Mouse (Mus musculus) embryonic fibroblast, embryonic 13.5 days (primary cell): Measurements from ENCODE around the gene Vmn1r212. TPM values are rescaled to one million over a fixed set of nuclear protein-coding genes. Genes with fewer than 3 reads are reported as not detected.
"Not testable (repeated sequence)": the region's sequence is repeated elsewhere in the genome, so short reads cannot be mapped to it uniquely, and the experiment has no call there.

ENCODE experiments used
- H3K27ac ChIP-seq: 2 replicates; pipeline ENCODE4 v1.5.1; 2012; ENCODE audit warnings: low read length, control low read depth, inconsistent platforms; ENCODE audit not compliant: insufficient read depth
- H3K4me1 ChIP-seq: 2 replicates; pipeline ENCODE4 v1.6.1; 2011; ENCODE audit warnings: low read length; ENCODE audit not compliant: control insufficient read depth, insufficient read depth
- H3K4me3 ChIP-seq: 2 replicates; pipeline ENCODE4 v1.5.1; 2011; ENCODE audit warnings: mild to moderate bottlenecking, control low read depth, low read length; ENCODE audit not compliant: insufficient read depth
- CTCF ChIP-seq: IDR thresholded peaks from 2 replicates; pipeline ENCODE4 v1.5.1; 2011; ENCODE audit warnings: mild to moderate bottlenecking, control low read depth, low read length, moderate library complexity, borderline replicate concordance; ENCODE audit not compliant: insufficient read depth
- POLR2A ChIP-seq: IDR thresholded peaks from 2 replicates; pipeline ENCODE4 v1.6.1; 2011; ENCODE audit warnings: low read depth, mild to moderate bottlenecking, control low read depth, low read length, moderate library complexity
- polyA plus RNA-seq: library from polyadenylated mRNA; stranded (reverse); fragments of >200 nt; gene quantifications from 2 replicates; pipeline ENCODE4 v1.2.4, GENCODE M21; 2011; ENCODE audit warnings: low read depth; ENCODE audit not compliant: missing spikeins, insufficient read length

Vmn1r212 gene
- polyA plus RNA-seq = not detected in 2 replicates

DNA sequence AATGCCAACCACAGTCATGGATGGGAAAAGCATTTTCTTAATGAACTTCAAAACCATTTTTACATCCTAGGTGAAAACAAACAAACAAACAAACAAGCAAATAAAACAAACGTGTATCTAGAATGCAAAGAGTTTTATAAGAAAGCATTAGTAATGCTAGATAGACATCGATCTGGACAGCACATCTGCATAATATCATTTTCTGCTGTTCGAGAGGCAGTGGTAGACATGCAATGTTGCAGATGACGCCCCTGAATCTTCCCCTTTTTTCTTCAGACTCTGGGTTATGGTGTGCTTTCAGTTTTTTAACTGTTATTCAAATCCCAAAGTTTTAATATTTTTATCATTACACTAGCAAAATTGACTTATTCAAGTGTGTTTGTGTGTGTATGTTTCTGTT, at the start of gene Vmn1r212:
Gene Vmn1r212, minus strand, starts transcription at position 101 of the 400 bp plus-strand sequence.
- no peak for TF ChIP-seq POLR2A
- TF ChIP-seq CTCF = no peak
- H3K4me3 ChIP-seq = no peak within 1 kb of the TSS
- H3K4me1 ChIP-seq = no peaks in the 10 kb centered on the region
- H3K27ac ChIP-seq = no peak within 1 kb of the TSS

- no peak overlapping the region for H3K27ac ChIP-seq
- no peaks in the 10 kb centered on the region for H3K4me1 ChIP-seq
- no peak overlapping the region for H3K4me3 ChIP-seq
- TF ChIP-seq POLR2A (no peak), CTCF (no peak)
Observed at GRCm38 (mm10) chr13:22879257-22879656, 4.7 kb downstream of the Vmn1r212 start.

GRCm38 (mm10) chr13:22857461-22857860, 26.5 kb downstream of the Vmn1r212 start, which contains the start of gene Vmn1r211:
Vmn1r211 (minus strand) TSS chr13:22857561.
- TF ChIP-seq CTCF = no peak
- TF ChIP-seq POLR2A = no peak
- H3K4me1 ChIP-seq = no peaks in the 10 kb centered on the region

GRCm38 (mm10) chr13:22854760-22855159, 29.2 kb downstream of the Vmn1r212 start:
- Histone ChIP-seq H3K4me1 (no peaks in the 10 kb centered on the region), H3K4me3 (no peak overlapping the region), H3K27ac (no peak overlapping the region)
- TF ChIP-seq CTCF (no peak), POLR2A (no peak)

More at GRCm38 (mm10) chr13:22857461-22857860, 26.5 kb downstream of the Vmn1r212 start, which contains the start of gene Vmn1r211:
- Histone ChIP-seq H3K4me3 (no peak within 1 kb of the TSS), H3K27ac (no peak within 1 kb of the TSS)

DNA sequence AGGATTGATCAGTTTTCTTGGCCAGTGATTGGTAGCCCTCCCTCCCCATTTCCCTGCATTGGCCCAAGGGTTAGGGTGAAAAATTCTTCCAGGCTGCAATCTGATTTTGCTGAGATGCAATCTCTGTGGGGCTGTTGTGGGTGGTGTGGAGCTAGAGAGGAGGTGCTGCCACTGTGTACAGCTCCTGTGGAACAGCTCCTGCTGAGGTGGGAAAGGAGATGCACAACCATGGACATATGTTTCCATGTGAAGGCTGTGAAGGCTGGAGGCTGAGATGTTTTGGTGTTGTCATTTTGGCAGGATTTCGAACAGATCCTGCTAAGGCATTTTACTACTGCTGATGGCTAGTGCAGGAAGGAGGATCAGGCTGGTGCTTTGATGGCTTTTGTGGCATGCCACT, 37.2 kb downstream of the Vmn1r212 start:
- Histone ChIP-seq H3K27ac (no peak overlapping the region), H3K4me3 (no peak overlapping the region), H3K4me1 (no peaks in the 10 kb centered on the region)
- TF ChIP-seq CTCF (no peak), POLR2A (no peak)

GRCm38 (mm10) chr13:22844304-22844703, 39.7 kb downstream of the Vmn1r212 start:
- not testable (repeated sequence) for H3K27ac ChIP-seq, H3K4me3 ChIP-seq

More at GRCm38 (mm10) chr13:22844304-22844703, 39.7 kb downstream of the Vmn1r212 start:
- H3K4me1 ChIP-seq = not testable (repeated sequence)

Other genes starting within 250 kb of the Vmn1r212 start
- not detected in 2 replicates for gene Vmn1r207-ps, start 154.6 kb downstream of the Vmn1r212 start, polyA plus RNA-seq
- gene Vmn1r208, start 106.8 kb downstream of the Vmn1r212 start, polyA plus RNA-seq = not detected in 2 replicates
- not detected in 2 replicates for gene Vmn1r209, start 74.5 kb downstream of the Vmn1r212 start, polyA plus RNA-seq
- gene Vmn1r210, start 52.9 kb downstream of the Vmn1r212 start, polyA plus RNA-seq = not detected in 2 replicates
- gene Vmn1r211, start 26.6 kb downstream of the Vmn1r212 start, polyA plus RNA-seq = not detected in 2 replicates
- gene Vmn1r213, start 123.5 kb upstream of the Vmn1r212 start, polyA plus RNA-seq = not detected in 2 replicates
- gene Vmn1r214, start 146.2 kb upstream of the Vmn1r212 start, polyA plus RNA-seq = 0.12 TPM in 1 of 2 replicates, not detected in the other
- gene Vmn1r215, start 183.8 kb upstream of the Vmn1r212 start, polyA plus RNA-seq = not detected in 2 replicates
- not detected in 2 replicates for gene Vmn1r217, start 234.0 kb upstream of the Vmn1r212 start, polyA plus RNA-seq
- gene Vmn1r218, start 248.9 kb upstream of the Vmn1r212 start, polyA plus RNA-seq = not detected in 2 replicates